Mouse (Mus musculus) MEL (cell line): ENCODE results near the gene Auts2. TPM values are rescaled to one million over a fixed set of nuclear protein-coding genes. Genes with fewer than 3 reads are reported as not detected.

Experiments used
- DNase-seq: peaks from one replicate; pipeline ENCODE4 v3.0.0; 2011; ENCODE audit warnings: low read depth, low spot score
- H3K27ac ChIP-seq: 2 replicates; pipeline ENCODE4 v1.5.1; 2012; ENCODE audit warnings: low read depth, mild to moderate bottlenecking, control low read depth, low read length, moderate library complexity; ENCODE audit not compliant: control insufficient read depth
- H3K27me3 ChIP-seq, 2 experiments: fragments of 150-350 bp in 1 of 2; sonication (generic) in 1 of 2; 2 replicates each; pipeline ENCODE4 v1.6.1; 2012; ENCODE audit warnings: low read length in 2 of 2, mild to moderate bottlenecking in 2 of 2, improper control_type of control experiment in 1 of 2, moderate library complexity in 1 of 2; ENCODE audit not compliant: insufficient read depth in 2 of 2, control insufficient read depth in 1 of 2
- H3K36me3 ChIP-seq, 2 experiments: 2 replicates each; pipeline ENCODE4 v1.6.1; 2012 to 2014; ENCODE audit warnings: low read length in 2 of 2, improper control_type of control experiment in 1 of 2, inconsistent platforms in 1 of 2, mild to moderate bottlenecking in 1 of 2; ENCODE audit not compliant: insufficient read depth in 2 of 2, control insufficient read depth in 1 of 2
- H3K4me1 ChIP-seq, 2 experiments: fragments of 150-350 bp in 1 of 2; sonication (generic) in 1 of 2; 2 replicates each; pipeline ENCODE4 v1.6.1; 2012; ENCODE audit warnings: low read length in 2 of 2, improper control_type of control experiment in 1 of 2, mild to moderate bottlenecking in 1 of 2; ENCODE audit not compliant: insufficient read depth in 2 of 2, control insufficient read depth in 1 of 2
- H3K4me3 ChIP-seq, 2 experiments: fragments of 150-350 bp in 1 of 2; sonication (generic) in 1 of 2; 2 replicates each; pipeline ENCODE4 v1.5.1; 2012; ENCODE audit warnings: low read depth in 2 of 2, low read length in 2 of 2, mild to moderate bottlenecking in 2 of 2, moderate library complexity in 2 of 2, control low read depth in 1 of 2, improper control_type of control experiment in 1 of 2; ENCODE audit not compliant: control insufficient read depth in 1 of 2, insufficient read depth in 1 of 2
- H3K79me2 ChIP-seq: 2 replicates; pipeline ENCODE4 v1.6.1; 2012; ENCODE audit warnings: mild to moderate bottlenecking, low read length, moderate library complexity; ENCODE audit not compliant: control insufficient read depth, poor library complexity, insufficient read depth
- H3K9ac ChIP-seq: 2 replicates; pipeline ENCODE4 v1.6.1; 2012; ENCODE audit warnings: low read depth, mild to moderate bottlenecking, control low read depth, low read length, moderate library complexity; ENCODE audit not compliant: control insufficient read depth, poor library complexity, severe bottlenecking
- H3K9me3 ChIP-seq: fragments of 150-350 bp; sonication (generic); replicated peaks from 2 replicates; pipeline ENCODE4 v1.6.1; 2012; ENCODE audit warnings: mild to moderate bottlenecking, low read length, improper control_type of control experiment, moderate library complexity; ENCODE audit not compliant: insufficient read depth
- CTCF ChIP-seq, 3 experiments: IDR thresholded peaks in 2 of 3; conservative IDR thresholded peaks in 1 of 3; 2 replicates each; pipeline ENCODE4 v1.5.1; 2011 to 2012; ENCODE audit warnings: low read length in 3 of 3, low read depth in 2 of 3, mild to moderate bottlenecking in 2 of 3, improper control_type of control experiment in 1 of 3, inconsistent platforms in 1 of 3, mixed read lengths in 1 of 3, moderate library complexity in 1 of 3; ENCODE audit not compliant: control insufficient read depth in 1 of 3, insufficient read depth in 1 of 3, poor library complexity in 1 of 3, severe bottlenecking in 1 of 3
- ELF1 ChIP-seq: IDR thresholded peaks from 2 replicates; pipeline ENCODE4 v1.6.1; 2014; ENCODE audit warnings: low read depth, mild to moderate bottlenecking, inconsistent platforms, low read length, improper control_type of control experiment, moderate library complexity
- EP300 ChIP-seq, 2 experiments: IDR thresholded peaks; 2 replicates each; pipeline ENCODE4 v1.6.1; 2011; ENCODE audit warnings: improper control_type of control experiment in 2 of 2, low read length in 2 of 2, low read depth in 1 of 2, mild to moderate bottlenecking in 1 of 2
- GABPA ChIP-seq: IDR thresholded peaks from 2 replicates; pipeline ENCODE4 v1.6.1; 2012; ENCODE audit warnings: low read depth, mild to moderate bottlenecking, inconsistent platforms, low read length, improper control_type of control experiment, moderate library complexity
- HCFC1 ChIP-seq: IDR thresholded peaks from 2 replicates; pipeline ENCODE4 v1.6.1; 2012; ENCODE audit warnings: low read depth, mild to moderate bottlenecking, inconsistent platforms, low read length, improper control_type of control experiment, moderate library complexity
- JUND ChIP-seq: IDR thresholded peaks from 2 replicates; pipeline ENCODE4 v1.6.1; 2011; ENCODE audit warnings: low read depth, mild to moderate bottlenecking, improper control_type of control experiment, low read length
- KAT2A ChIP-seq: conservative IDR thresholded peaks from 2 replicates; pipeline ENCODE4 v1.6.1; 2012; ENCODE audit warnings: low read depth, low read length, improper control_type of control experiment, inconsistent platforms
- MAFK ChIP-seq: IDR thresholded peaks from 2 replicates; pipeline ENCODE4 v1.6.1; 2011; ENCODE audit warnings: low read depth, mild to moderate bottlenecking, low read length, improper control_type of control experiment, borderline replicate concordance
- MAX ChIP-seq: IDR thresholded peaks from 2 replicates; pipeline ENCODE4 v1.6.1; 2011; ENCODE audit warnings: low read length, improper control_type of control experiment
- MXI1 ChIP-seq: IDR thresholded peaks from 2 replicates; pipeline ENCODE4 v1.6.1; 2011; ENCODE audit warnings: mild to moderate bottlenecking, low read depth, low read length, improper control_type of control experiment
- MYB ChIP-seq: IDR thresholded peaks from 2 replicates; pipeline ENCODE4 v1.6.1; 2011; ENCODE audit warnings: mild to moderate bottlenecking, low read depth, low read length, improper control_type of control experiment
- MYC ChIP-seq: IDR thresholded peaks from 2 replicates; pipeline ENCODE4 v1.6.1; 2011; ENCODE audit warnings: low read depth, mild to moderate bottlenecking, low read length, improper control_type of control experiment, moderate library complexity
- NELFE ChIP-seq: IDR thresholded peaks from 2 replicates; pipeline ENCODE4 v1.6.1; 2011; ENCODE audit warnings: low read depth, low read length, improper control_type of control experiment
- NRF1 ChIP-seq: IDR thresholded peaks from 2 replicates; pipeline ENCODE4 v1.6.1; 2014; ENCODE audit warnings: low read depth, mild to moderate bottlenecking, inconsistent platforms, low read length, improper control_type of control experiment, moderate library complexity; ENCODE audit not compliant: poor library complexity, insufficient read depth, severe bottlenecking
- RAD21 ChIP-seq: IDR thresholded peaks from 2 replicates; pipeline ENCODE4 v1.6.1; 2011; ENCODE audit warnings: mild to moderate bottlenecking, low read depth, low read length, improper control_type of control experiment
- SMC3 ChIP-seq: IDR thresholded peaks from 2 replicates; pipeline ENCODE4 v1.6.1; 2011; ENCODE audit warnings: low read depth, low read length, improper control_type of control experiment
- TBP ChIP-seq: IDR thresholded peaks from 2 replicates; pipeline ENCODE4 v1.8.0; 2011; ENCODE audit warnings: low read depth, low read length, improper control_type of control experiment
- USF1 ChIP-seq: IDR thresholded peaks from 2 replicates; pipeline ENCODE4 v1.6.1; 2014; ENCODE audit warnings: low read depth, mild to moderate bottlenecking, inconsistent platforms, low read length, improper control_type of control experiment, moderate library complexity
- ZMIZ1 ChIP-seq: IDR thresholded peaks from 2 replicates; pipeline ENCODE4 v1.6.1; 2012; ENCODE audit warnings: low read depth, mild to moderate bottlenecking, inconsistent platforms, low read length, improper control_type of control experiment, moderate library complexity
- polyA plus RNA-seq, 2 experiments: library from polyadenylated mRNA; stranded (reverse) in 1 of 2; unstranded in 1 of 2; fragments of >175 nt in 1 of 2; fragments of >200 nt in 1 of 2; gene quantifications; 2 replicates each; pipeline versions ENCODE4 v1.2.1 to v1.2.4; 2012; ENCODE audit warnings: low replicate concordance in 2 of 2, low read depth in 1 of 2; ENCODE audit not compliant: insufficient read length in 2 of 2, insufficient read depth in 1 of 2, missing spikeins in 1 of 2
- total RNA-seq: library from RNA; depleted of rRNA; stranded (reverse); fragments of 300-350 nt; gene quantifications from 2 replicates; pipeline ENCODE4 v1.2.3, GENCODE M21; 2012

Gene Auts2
- total and polyA plus RNA-seq, 3 experiments, result not detected

DNA sequence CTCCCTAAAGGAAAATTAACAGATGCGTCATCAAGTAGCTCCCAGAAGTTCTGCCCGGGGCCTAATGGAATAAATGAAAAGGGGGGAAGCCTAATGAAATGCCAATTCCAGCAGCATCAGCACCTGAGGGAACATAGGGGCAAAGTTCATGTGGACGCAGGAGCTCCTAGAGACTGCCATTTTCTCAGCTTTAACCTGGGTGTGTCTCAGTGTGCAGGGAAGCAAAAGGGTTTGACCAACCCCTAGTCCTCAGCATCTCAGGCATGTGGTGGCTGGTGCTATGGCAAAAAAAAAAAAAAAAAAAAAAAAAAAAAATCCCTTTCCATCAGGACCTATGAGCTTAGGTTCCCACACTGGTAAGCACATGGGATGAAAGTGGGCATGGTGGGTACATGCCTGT is 948.5 kb downstream of the Auts2 start:
- TF ChIP-seq CTCF (IDR thresholded peaks at IDR 0.05 in 2 of 3, conservative IDR thresholded peaks at IDR 0.05 in 1 of 3; ENCODE audit: control insufficient read depth in 1 of 3, insufficient read depth in 1 of 3, low read depth in 2 of 3, low read length in 3 of 3, poor library complexity in 1 of 3, severe bottlenecking in 1 of 3) (no peak), JUND (no peak), EP300 (IDR thresholded peaks at IDR 0.05; ENCODE audit: low read depth in 1 of 2, low read length in 2 of 2) (no peak), MAX (no peak)
- no peaks in the 10 kb centered on the region for H3K79me2 ChIP-seq
- H3K27me3 ChIP-seq, result no peaks in the 10 kb centered on the region
- H3K27ac ChIP-seq, result no peak overlapping the region
- no peak overlapping the region for H3K9ac ChIP-seq
- no peaks in the 10 kb centered on the region for H3K4me1 ChIP-seq
- H3K9me3 ChIP-seq, result no peaks in the 10 kb centered on the region
- H3K36me3 ChIP-seq, result no peaks in the 10 kb centered on the region
- H3K4me3 ChIP-seq, result no peak overlapping the region
- DNase-seq, result no peak

DNA sequence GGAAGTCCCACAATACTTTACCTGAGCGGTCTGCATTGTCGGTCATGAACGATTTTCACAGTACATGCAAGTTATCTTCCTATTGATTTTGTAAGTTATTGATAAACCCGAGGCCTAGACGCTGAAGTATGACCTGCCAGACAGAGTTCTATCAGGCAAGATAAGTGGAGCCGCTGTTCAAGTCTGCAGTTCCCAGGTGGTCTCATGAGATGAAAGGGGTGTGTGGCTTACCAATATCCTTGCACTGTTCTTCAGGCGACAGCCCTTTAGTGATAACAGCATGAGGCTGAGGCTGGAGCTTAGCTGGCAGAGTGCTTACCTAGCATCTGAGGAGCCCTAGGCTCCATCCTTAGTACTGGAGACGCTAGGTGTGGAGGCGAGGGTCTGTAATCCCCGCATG is 949.9 kb downstream of the Auts2 start:
- Histone ChIP-seq H3K4me3 (no peak overlapping the region), H3K79me2 (no peaks in the 10 kb centered on the region), H3K9ac (no peak overlapping the region), H3K9me3 (no peaks in the 10 kb centered on the region), H3K27me3 (no peaks in the 10 kb centered on the region), H3K27ac (no peak overlapping the region), H3K4me1 (no peaks in the 10 kb centered on the region), H3K36me3 (no peaks in the 10 kb centered on the region)
- no peak for DNase-seq
- no peak for TF ChIP-seq RAD21
- no peak for TF ChIP-seq MYB
- TF ChIP-seq TBP, result no peak
- no peak for TF ChIP-seq HCFC1
- TF ChIP-seq SMC3, result no peak
- TF ChIP-seq KAT2A, result no peak
- no peak for TF ChIP-seq ZMIZ1
- TF ChIP-seq NELFE, result no peak
- no peak for TF ChIP-seq ELF1
- TF ChIP-seq MXI1, result no peak
- no peak for TF ChIP-seq MYC
- no peak for TF ChIP-seq CTCF (IDR thresholded peaks at IDR 0.05 in 2 of 3, conservative IDR thresholded peaks at IDR 0.05 in 1 of 3; ENCODE audit: control insufficient read depth in 1 of 3, insufficient read depth in 1 of 3, low read depth in 2 of 3, low read length in 3 of 3, poor library complexity in 1 of 3, severe bottlenecking in 1 of 3)
- no peak for TF ChIP-seq MAFK
- TF ChIP-seq GABPA, result no peak
- no peak for TF ChIP-seq USF1
- no peak for TF ChIP-seq MAX
- TF ChIP-seq NRF1, result no peak
- TF ChIP-seq JUND, result no peak
